Comparison of ENCODE assay signal across 8 mouse cellular contexts in genomic region chr4:44577293-44577692, GRCm38 (mm10).
A peak's percentile ranks its signal among the peaks of the same experiment; 100 is the strongest.
DNase-seq lines count a peak whose midpoint lies in the region; ATAC-seq lines count a peak whose summit lies in the region.

No protein-coding gene starts in this region.

- DNase-seq in heart, postnatal 14 days = peak; percentile 51 to 70
- DNase-seq in heart, adult 8-10 months (ENCODE audit: low spot score) = no peak
- DNase-seq in urinary bladder, postnatal 25 days (ENCODE audit: low spot score) = peak; percentile 38
- no peak for DNase-seq in urinary bladder, adult 2 months (ENCODE audit: low spot score)
- DNase-seq in cerebellum, postnatal 14 days = peak; percentile 87 to 93
- DNase-seq in kidney, postnatal 14 days = peak; percentile 37
- DNase-seq in naive thymus-derived CD4-positive, alpha-beta T cell, adult 2 months (ENCODE audit: low read depth) = peak; percentile 5

- ATAC-seq in granulocyte monocyte progenitor cell, adult 5-6 weeks (replicated peaks; ENCODE audit: poor library complexity, severe bottlenecking) = no peak

- intact Hi-C loops in heart, postnatal 14 days (cut with DNase I) = loop anchor here (1.0 to 5.0 kb wide), 2 partner anchors 92 to 335 kb away; no protein-coding TSS in a partner anchor

Comparison
In these comparisons a context has a peak if more than half of its experiments do, and no peak if none do; other contexts are left out.
1. DNase-seq: peak in heart, postnatal 14 days (2 of 2), urinary bladder, postnatal 25 days (single experiment), cerebellum, postnatal 14 days (2 of 2), kidney, postnatal 14 days (single experiment) and naive thymus-derived CD4-positive, alpha-beta T cell, adult 2 months (single experiment); none in heart, adult 8-10 months (single experiment) and urinary bladder, adult 2 months (single experiment).